Mouse (Mus musculus) embryo, embryonic 11 days (tissue): ENCODE measurements around the gene Itga9.
A peak's percentile ranks its signal among the peaks of the same experiment; 100 is the strongest.

ENCODE experiments used
- DNase-seq: peaks from one replicate; pipeline ENCODE4 v3.0.0-alpha.2; 2015

The Itga9 gene

DNA sequence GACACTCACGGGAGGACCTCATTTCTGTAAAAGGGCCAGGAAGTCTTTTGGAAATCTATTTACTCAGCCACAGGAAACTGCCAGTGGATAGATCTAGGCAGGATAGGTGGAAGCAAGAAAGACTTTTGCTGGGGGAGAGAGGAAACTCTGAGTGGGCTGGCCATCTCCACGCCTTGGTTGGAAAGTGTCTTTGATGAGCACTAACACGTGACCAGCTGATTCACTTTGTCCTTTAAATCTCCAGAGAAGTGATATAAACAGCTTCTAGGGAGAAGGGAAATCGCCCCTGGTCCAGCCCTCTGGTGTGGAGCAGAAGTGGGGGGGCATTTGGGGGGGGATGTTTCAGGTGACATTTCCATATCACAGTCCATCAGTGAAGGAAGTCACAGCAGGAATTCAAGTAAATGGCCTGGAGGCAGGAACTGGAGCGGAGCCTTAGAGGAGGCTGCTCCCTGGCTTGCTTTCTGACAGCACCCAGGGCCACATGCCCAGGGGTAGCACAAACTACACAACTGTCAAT lies 124.4 kb downstream of the Itga9 start:
- no peak for DNase-seq

DNA sequence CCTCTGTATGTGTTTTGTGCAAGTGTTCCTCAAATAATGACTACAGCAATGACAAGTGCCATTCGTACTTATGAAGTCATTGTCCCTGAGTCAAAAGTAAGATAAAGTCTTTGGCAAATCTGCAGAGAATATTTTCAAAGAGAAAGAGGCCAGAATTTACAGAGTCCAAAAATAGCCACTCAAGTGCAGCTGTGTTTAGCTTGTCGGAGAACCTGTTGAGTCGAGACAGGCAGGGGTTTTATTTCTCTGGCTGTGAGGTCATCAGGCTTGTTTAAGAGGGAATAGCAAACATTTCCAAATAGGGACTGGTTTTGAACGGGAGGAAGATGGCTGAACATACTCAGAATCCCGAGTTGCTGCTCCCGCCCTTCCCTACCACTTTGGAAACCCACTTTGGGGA lies 125.2 kb downstream of the Itga9 start:
- peak; percentile 22 for DNase-seq

DNA sequence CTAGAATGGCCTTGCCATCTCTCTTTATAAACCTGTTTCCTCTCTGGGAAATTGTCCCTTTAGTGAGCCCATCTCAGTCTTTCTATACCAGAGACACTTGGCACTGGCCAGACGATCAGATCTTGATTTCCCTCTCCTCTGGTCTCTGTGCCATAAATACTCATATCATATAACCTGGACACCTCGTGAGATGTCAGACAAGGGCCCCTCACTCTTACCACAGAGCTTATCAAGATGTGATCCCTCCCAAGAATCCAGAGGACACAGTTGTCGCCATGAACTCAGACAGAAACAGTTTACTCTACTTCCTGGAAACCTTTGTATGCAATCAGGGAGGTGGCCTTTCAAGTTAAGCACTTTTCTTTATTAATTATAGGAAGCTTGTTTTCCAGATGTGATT lies 127.1 kb downstream of the Itga9 start:
- no peak for DNase-seq

DNA sequence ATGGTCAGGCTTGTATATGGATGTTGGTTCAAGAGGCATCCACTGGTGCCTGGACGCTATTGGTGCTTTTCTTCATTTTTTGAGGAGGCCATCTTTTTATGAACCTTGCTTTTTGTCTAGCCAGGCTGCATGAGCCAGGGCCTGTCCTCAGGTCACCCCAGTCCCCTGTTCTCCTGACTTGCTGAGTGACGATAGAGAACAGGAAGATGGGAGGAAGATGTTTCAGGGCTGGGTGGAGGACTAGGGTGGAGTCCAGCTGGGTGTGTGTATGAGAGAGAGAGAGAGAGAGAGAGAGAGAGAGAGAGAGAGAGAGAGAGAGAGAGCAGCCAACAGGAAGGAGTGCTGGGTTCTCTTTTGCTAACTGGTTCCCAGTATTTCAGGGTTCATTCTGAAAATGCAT lies 130.6 kb downstream of the Itga9 start:
- DNase-seq = no peak

DNA sequence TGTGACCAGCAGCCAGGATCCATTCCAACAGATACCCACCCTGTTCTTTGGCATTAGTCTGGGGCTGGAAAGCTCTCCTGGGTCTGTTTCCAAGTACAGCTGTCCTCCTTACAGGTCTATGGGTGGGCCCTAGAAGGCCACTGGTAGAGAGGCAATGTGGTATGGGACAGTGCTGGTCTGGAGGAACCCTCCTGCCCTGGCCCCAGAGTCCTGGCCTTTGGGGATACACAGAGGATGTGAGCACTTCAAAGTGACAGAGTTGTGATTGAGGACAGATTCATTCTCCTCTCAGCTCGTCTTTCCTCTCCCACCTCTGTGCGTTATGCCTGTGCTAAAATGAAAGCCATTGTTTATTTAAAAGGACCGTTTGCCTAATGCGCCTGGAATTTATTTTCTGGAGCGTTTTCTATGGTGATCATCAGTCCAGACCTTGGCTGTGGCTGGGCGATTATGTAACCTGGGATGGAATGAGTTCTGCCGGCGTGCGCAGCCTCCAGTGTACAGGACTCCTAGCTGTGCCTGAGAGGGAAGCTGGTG lies 131.2 kb downstream of the Itga9 start:
- no peak for DNase-seq

DNA sequence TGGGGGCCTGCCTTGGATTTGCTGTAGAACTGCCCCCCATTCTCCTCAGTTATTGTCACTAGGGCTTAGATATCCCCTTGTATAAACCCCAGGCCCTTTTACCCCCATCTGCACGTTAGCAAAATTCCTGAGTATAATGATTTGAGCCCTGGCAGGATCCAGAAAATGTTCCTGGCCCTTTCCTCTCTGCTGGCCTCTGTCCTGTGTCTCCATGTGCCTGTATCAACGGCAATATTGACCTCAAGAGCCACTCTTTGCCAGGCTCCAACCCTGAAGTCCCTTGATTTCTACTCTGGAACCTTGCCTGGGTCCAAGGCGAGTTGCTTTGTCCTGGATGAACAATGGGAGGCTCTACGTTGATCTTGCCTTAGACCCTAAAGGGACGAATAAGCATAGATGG lies 131.8 kb downstream of the Itga9 start:
- DNase-seq = no peak

DNA sequence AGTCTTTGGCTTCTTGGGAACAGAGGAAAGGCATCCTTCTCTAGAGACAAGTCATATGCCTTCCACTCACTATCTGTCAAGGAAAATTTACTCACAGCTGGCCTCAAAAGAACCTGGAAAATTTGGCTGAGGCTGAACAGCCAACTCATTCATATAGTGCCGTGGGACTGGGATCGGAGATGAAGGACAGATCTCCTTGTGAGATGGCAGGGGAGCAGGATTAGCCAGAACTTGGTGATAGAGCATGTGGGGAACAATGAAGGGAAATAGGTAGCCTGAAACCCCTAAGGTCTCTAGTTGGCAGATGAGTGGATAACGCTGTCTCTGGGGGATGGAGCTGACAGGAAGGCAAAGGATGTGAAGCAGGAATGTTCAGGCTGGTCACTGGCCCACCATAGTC lies 132.6 kb downstream of the Itga9 start:
- no peak for DNase-seq

DNA sequence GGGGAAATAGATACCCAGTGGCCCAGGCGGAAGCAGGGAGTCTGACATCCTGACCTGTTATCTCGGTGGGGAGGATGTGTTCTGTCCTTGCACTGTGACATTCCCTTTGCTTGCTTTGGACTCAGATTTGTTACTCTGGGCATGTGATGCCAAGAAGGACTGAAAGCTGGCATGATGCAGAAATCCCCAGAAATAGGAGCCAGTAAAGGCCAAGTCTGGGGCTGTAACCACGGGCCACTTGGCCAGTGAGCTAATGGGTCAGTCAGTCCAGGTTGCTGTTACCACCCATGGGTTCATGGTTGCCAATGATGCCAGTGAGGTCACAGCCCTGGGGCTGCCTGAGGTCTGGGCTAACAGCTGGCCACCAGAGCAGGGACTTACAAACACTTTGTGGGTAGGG lies 133.2 kb downstream of the Itga9 start:
- DNase-seq = no peak

DNA sequence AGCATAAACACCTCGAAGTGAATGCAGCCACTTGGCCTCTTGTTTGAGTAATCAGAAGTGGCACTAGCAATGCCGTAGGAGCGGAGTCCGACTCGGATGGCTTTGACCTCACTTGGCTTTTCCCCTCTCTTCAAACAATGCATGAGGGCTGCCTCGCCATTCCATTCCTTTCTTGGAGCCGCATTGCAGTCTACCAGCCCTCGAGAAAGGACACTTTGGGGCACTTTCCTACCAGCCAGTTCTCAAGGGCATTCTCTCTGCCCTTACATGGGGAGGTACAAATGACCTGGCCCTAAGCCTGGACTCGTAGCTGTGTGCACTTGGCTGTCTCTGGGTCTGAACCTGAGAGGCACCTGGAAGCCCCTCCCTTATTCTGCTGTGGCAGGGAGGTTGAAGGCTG lies 134.8 kb downstream of the Itga9 start:
- DNase-seq = no peak

DNA sequence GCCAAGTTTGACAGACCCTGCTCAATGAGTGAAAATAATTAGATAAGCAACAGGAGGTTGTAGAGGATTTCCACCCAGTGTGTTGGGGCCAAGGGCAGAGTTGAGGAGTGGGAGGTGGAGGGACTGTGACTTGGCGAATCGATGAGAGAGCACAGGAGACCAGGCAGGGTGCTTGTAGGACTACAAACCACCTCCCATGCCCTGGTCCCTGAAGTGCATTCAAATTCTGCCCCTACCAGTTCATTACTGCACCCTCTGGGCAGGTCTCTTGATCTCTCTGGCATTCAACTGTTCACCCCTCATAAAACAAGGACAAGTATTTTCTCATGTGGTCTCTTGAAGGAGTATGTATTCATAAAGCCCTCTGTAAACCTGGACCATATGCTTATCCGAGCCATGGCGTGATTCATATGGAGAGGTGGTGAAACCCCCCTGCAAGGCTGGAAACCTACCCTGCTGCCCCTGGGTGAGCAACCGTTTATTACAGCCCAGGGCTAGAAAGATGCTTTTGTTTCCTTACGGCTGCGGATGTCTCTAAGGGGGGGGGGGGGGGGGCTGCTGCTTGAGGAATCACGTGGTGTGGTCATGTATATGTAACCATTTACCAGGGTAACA lies 143.0 kb downstream of the Itga9 start:
- DNase-seq = no peak

DNA sequence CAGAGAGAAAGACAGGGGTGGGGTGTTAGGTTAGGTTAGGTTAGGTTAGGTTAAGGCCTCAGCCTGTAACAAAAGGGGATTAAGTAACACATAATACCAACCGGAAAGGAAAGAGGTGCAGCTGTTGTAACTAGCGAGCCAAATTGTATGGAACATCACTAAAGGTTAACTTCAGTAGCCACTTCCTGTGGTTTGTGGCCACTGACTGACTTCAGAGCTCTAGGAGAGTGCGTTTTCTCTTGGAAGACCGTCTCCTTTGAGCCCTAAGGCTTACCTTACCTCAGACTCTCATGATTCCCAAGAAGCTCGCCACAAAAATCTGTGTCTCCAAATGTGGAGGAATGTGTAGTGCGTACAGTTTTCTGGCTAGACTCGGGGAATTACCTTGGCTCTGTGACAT lies 144.3 kb downstream of the Itga9 start:
- no peak for DNase-seq

DNA sequence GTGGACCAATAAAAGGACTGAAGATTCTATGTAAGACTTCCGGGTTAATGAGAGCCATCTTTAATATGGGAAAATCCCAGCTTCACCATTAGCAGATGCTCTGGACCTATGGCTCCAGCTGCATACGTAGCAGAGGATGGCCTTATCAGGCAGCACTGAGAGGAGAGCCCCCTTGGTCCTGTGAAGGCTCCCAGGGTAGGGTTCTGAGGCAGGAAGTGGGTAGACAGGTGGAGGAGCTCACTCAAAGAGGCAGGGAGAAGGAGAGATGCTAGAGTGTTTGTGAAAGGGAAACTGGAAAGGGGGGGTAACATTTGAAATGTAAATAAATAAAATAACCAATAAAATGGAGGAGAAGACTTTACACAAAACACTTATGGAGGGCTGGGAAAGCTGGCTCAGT lies 145.9 kb downstream of the Itga9 start:
- no peak for DNase-seq

DNA sequence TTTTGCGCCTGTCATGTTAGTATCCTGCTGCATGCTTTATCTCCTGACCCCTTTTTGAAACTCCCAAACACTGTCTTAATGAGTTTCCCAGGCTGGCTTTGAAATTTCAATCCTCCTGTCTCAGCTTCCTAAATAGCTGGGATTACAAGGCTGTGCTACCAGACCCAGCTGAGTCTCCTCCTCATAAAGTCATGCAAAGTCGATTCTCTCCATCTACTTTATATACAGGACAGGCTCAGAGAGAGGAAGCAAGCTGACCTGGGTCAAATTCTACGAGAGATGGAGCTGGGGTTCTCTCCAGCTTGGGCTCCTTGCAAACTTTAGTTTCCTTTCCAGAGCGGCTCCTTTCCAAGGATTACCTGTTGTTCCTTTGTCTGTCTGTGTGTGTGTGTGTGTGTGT lies 153.0 kb downstream of the Itga9 start:
- DNase-seq = no peak

DNA sequence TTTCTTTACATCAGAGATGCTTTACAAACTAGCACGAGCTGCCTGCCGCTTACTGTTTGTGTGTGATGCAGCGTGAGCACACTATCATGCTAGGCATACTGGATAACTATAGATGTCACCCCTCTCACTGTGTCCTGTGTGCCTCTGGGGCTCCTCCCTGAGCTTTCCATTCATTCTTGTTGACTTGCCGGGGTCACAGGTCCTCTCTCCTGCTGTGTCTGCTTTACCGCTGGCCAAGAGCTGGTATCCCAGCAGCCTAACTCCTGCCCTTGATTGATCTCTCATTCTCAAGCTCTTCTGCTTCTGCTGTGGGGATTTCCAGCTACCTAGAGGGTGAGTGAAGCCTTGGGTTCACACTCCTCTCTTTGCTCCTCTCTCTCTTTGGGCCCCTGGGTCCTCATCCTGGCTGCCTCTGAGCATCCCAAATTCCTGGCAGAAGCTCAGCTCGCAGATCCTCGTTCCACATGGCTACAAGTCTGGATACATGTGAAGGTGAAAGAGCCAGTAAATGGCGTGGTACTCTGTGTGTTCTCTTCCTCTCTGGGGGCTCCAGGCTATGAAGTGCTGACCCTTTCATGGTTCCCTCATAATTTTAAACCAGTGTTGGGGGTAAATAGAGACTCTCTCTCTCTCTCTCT lies 155.6 kb downstream of the Itga9 start:
- no peak for DNase-seq

DNA sequence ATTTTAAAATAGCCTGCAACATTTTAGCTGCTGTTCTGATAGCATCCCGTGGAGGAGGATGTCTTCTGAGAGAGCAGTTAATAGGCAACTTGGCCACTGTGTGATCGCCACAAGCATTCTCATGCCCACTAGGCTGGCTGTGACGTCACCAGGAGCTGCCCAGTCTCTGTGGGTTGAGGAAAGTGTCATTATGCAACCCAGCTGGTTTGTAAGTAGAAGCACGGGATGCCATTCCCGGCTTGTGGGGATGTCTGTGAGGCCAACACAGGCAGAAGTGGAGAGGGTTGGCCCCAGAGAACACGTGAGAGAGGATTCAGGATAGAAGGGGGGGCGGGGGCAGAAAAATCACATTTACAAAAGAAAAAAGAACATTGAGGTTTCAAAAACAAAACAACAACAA lies 156.3 kb downstream of the Itga9 start:
- DNase-seq = no peak

DNA sequence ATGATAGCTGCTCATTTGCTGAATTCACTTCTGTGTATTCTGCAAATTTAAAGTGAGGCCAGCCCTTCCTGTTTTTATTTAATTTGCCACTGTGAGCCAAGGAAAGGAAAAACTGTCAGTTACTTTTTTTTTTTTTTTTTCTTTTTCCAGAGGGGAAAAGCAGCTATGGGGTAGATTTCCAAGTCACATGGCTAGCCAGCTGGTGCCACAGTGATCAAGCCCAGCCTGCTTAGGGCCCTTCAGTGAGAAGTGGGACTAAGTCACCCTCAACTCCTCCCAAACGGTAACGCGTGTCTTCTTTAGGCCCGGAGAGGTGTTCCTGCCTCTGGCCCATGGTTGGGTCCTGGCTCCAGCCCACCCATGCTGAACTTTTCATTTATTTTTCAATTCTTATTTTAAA lies 156.7 kb downstream of the Itga9 start:
- DNase-seq = no peak

DNA sequence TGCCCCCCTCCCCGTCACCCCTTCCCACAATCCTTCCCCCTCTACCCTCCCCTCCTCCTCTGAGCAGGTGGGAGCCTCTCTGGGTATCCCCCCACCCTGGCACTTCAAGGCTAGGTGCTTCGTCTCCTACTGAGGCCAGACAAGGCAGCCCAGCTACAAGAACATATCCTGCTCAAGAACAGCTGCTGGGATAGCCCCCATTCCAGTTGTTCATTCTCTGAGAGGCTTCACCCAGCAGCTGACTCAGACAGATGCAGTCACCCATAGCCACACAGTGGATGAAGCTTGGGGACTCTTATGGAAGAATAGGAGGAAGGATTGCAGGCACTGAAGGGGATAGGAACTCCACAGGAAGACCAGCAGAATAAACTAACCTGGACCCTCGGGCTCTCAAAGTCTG lies 157.2 kb downstream of the Itga9 start:
- DNase-seq = no peak

DNA sequence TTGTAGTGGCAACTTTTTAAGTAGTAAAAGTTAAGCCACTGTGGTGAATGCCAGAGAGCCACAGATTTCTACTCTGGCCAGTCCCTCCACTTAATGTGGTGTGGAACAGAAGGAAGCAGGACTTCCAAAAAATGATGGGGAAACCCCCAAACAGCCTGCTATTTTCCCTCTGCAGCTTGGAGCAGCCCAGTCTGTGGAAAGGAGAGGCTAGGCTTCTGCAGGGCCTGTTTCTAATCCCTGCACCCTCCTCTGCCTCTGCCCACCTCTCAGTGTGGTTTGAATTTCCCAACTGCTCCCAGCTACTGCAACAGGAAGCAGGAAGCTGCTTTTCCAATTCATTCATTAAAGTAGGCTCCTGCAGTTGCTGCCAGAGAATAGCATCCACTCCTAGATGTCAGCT lies 158.6 kb downstream of the Itga9 start:
- no peak for DNase-seq

DNA sequence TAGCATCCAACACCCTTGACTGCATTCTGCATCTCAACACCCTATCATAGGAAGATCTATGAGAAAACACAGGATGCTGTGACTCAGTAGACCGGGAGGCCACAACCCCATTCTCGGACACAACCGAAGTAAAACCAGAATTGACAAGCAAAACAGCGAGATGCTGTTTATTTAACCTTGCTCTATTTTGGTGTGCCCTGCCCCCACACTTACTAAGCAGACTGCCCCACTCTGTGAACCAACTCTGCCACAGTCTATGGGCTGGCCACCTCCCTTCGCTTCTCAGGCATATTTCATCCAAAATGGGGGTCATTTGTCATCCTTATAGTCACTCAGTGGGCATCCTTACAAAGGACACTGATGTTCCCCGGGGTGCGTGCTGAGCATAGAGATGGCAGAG lies 160.5 kb downstream of the Itga9 start:
- no peak for DNase-seq

DNA sequence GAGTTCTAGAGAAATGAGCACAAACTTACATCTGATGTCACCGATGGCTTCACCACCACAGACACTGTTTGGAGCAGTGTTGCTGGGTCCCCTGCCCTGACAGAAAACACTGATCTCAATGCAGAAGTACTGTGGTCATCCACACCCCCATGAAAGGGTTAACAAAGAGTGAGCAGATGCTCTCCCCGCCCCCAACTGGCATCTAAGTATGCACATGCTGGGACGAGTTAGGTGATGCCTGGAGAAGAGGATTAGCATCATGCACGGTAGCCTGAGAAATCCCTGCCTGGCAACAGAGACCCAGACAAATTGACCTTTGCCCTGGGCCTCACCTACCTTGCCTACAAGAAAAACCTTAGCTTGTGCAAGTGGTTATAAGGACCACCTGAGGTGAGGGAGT lies 162.1 kb downstream of the Itga9 start:
- DNase-seq = no peak

DNA sequence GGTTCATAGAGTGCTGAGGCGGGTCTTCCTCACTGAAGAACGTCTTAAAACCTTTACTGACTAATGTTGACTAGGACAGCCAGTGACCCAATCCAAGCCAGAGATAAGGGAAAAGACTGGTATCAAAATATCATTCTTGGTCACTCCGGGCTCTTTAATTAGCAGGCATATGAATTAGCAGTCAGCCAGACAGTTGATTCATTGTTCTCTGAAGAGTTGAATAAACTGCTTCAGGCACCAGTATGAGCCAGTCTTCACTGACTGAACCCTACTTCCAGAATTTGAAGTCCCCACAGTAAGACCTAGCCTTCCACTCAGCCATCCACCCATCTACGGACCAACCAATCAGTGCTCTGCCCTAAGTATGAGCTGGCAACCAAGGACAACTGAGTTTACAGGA lies 163.9 kb downstream of the Itga9 start:
- no peak for DNase-seq

DNA sequence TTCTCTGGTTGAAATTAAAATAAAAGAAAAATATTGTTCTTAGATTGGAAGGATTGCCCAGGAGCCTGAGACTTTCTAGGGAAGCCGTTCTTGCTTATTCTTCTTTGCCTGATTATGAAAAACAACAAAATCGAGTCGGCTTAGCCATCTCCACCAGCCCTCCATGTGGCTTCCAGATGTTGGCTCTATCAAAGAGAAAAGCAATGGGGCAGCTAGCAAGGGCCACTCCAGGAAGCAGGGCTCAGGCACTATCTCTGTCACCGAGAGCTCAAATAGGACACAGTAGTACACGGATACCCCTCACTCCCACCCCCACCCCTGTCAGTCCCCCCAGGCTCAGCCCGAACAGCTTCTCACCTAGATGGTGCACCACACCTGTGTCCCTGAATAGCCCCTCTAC lies 168.2 kb downstream of the Itga9 start:
- DNase-seq = peak; percentile 54

DNA sequence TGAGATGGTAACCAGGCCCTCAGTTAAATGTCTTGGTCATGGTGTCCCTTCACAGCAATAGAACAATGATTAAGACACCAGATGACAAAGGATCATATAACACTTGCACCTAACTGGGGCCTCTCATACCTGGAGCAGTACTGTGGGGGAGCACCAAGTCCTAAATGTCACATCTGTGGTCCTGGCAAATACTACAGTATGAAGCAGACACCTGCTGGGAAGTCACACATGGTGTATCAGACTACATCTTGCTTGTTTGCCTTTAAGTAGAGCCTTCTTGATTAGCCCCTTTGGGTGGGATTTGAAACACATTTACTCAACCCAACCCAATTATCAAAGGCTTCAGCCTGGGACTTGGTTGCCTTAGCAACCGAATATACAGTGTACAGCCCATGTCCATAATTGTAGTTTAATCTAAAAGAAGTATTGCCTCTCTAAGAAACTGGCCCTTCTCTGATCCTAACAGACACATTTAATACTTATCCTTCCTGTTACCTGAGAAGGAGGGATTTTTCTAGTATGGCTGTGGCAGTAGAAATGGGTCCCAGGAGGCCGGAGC lies 170.5 kb downstream of the Itga9 start:
- DNase-seq = no peak

DNA sequence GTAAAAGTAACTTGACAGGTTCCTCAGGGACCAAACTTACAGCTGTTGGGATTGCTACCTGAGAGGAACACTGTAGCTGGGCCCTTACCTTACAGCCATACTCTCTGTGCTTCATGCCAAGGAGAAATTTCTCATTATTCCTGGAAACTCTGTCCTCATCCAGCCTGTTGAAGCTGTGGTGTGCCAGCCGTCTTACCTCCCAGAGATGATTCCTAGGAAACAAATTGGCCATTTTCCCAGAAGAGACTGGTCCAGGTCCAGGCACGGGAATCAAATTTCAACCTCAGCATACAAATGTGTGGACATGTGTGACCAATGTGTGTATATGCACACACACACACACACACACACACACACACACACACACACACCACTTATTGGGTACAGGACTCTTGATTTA lies 172.1 kb downstream of the Itga9 start:
- no peak for DNase-seq

DNA sequence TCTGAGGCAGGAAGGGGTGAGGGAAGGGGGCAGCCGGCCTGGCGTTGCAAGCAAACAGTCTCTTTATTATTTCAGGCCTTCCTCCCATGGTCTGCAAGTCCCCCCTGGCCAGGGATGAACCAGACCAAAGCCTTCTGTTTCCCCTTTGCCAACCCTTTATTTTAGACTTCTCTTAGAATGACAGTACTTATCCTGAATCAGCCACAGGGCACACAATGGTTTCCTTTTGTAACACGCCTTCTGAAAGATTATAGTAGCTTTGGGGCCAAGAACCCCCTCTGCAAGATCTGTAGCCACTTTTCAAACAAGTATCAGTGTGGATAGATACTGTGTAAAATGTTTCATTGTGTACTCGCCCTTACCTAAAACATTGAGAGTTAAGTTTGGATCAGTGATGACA lies 178.1 kb downstream of the Itga9 start:
- no peak for DNase-seq
